Mouse (Mus musculus): ENCODE measurements around the gene Otud7b.

DNA sequence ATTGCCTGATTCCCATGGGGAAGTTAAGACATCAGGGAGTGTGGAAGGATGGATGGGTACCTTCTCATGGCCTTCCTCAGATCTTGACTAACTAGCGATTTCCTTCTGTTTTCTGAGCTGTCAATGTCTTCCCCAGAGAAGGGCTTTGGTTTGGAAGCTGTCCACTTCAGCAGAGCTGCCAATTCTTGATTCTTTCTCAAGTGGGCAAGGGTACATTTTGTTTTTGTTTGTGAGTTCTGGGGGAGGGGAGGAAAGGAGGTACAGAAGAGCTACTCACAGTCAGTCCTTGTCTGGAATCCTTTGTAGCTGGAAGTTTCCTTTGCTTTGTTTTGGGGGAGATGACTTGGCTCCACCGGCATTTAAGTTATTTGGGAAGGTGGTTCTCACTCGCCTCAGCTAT, 8.9 kb downstream of the Otud7b start:
- TF ChIP-seq CTCF (IDR thresholded peaks at IDR 0.05; ENCODE audit: extremely low read depth, insufficient read depth, low read length) (no peak), POLR2A (IDR thresholded peaks at IDR 0.05; ENCODE audit: extremely low read depth, insufficient read depth, low read length) (no peak)
